Mouse (Mus musculus) limb, embryonic 14.5 days (tissue): ENCODE data around the gene Acox2. TPM values are rescaled to one million over a fixed set of nuclear protein-coding genes. Genes with fewer than 3 reads are reported as not detected.

Experiments
- ATAC-seq: fragments of 200-750 bp; cut with Nextera tagmentation; 2 replicates; pipeline ENCODE4 v1.8.0; 2017; ENCODE audit warnings: low read depth, moderate number of reproducible peaks, moderate TSS enrichment; ENCODE audit not compliant: low FRiP score
- DNase-seq: peaks from one replicate; pipeline ENCODE4 v3.0.0-alpha.2; 2015; ENCODE audit warnings: low spot score
- H3K27ac ChIP-seq: fragments of 300-500 bp; sonication (generic); replicated peaks from 2 replicates; pipeline ENCODE4 v1.5.1; 2014; ENCODE audit warnings: low read depth, mild to moderate bottlenecking, low read length, moderate library complexity, mixed read lengths
- H3K27me3 ChIP-seq: fragments of 300-500 bp; sonication (generic); 2 replicates; pipeline ENCODE4 v1.6.1; 2014; ENCODE audit warnings: low read length, mixed read lengths; ENCODE audit not compliant: control insufficient read depth, insufficient read depth
- H3K36me3 ChIP-seq: fragments of 300-500 bp; sonication (generic); 2 replicates; pipeline ENCODE4 v1.6.1; 2014; ENCODE audit warnings: mild to moderate bottlenecking, low read length, moderate library complexity, mixed read lengths; ENCODE audit not compliant: control insufficient read depth, insufficient read depth
- H3K4me1 ChIP-seq: fragments of 300-500 bp; sonication (generic); 2 replicates; pipeline ENCODE4 v1.6.1; 2014; ENCODE audit warnings: antibody characterized with exemption, low read length, mixed read lengths; ENCODE audit not compliant: control insufficient read depth, insufficient read depth
- H3K4me2 ChIP-seq: fragments of 300-500 bp; sonication (generic); replicated peaks from 2 replicates; pipeline ENCODE4 v1.6.1; 2014; ENCODE audit warnings: low read depth, mild to moderate bottlenecking, low read length, moderate library complexity; ENCODE audit not compliant: severe bottlenecking
- H3K4me3 ChIP-seq: fragments of 300-500 bp; sonication (generic); replicated peaks from 2 replicates; pipeline ENCODE4 v1.5.1; 2014; ENCODE audit warnings: low read length
- H3K9ac ChIP-seq: fragments of 300-500 bp; sonication (generic); 2 replicates; pipeline ENCODE4 v1.6.1; 2014; ENCODE audit warnings: mild to moderate bottlenecking, low read depth, low read length, moderate library complexity; ENCODE audit not compliant: severe bottlenecking
- H3K9me3 ChIP-seq: fragments of 300-500 bp; sonication (generic); 2 replicates; pipeline ENCODE4 v1.6.1; 2016; ENCODE audit warnings: low read length; ENCODE audit not compliant: control insufficient read depth
- POLR2A ChIP-seq: fragments of 200-500 bp; IDR thresholded peaks from 2 replicates; pipeline ENCODE4 v1.8.0; 2012; ENCODE audit warnings: inconsistent platforms, mild to moderate bottlenecking, moderate library complexity, borderline replicate concordance; ENCODE audit not compliant: insufficient read depth, insufficient read length; ENCODE audit errors: extremely low read depth
- WGBS: fragments of 180-500 bp; shearing (Covaris S2); extraction: QIAGEN DNeasy Blood & Tissue Kit; methylation state at CpG from one replicate; pipeline ENCODE4 v1.1.7; 2014; 5-methylcytosine and 5-hydroxymethylcytosine counted together
- polyA plus RNA-seq, 2 experiments: library from polyadenylated mRNA; depleted of rRNA in 1 of 2; stranded (reverse) in 1 of 2; unstranded in 1 of 2; fragments of >200 nt; fragmentation: Nextera tagmentation in 1 of 2; extraction: Ambion mirVana in 1 of 2; gene quantifications; 2 replicates each; pipeline versions ENCODE4 v1.2.1 to v1.2.3; 2012 to 2014

Acox2 gene
- polyA plus RNA-seq, 2 experiments: 0.41 TPM; not detected in 1

DNA sequence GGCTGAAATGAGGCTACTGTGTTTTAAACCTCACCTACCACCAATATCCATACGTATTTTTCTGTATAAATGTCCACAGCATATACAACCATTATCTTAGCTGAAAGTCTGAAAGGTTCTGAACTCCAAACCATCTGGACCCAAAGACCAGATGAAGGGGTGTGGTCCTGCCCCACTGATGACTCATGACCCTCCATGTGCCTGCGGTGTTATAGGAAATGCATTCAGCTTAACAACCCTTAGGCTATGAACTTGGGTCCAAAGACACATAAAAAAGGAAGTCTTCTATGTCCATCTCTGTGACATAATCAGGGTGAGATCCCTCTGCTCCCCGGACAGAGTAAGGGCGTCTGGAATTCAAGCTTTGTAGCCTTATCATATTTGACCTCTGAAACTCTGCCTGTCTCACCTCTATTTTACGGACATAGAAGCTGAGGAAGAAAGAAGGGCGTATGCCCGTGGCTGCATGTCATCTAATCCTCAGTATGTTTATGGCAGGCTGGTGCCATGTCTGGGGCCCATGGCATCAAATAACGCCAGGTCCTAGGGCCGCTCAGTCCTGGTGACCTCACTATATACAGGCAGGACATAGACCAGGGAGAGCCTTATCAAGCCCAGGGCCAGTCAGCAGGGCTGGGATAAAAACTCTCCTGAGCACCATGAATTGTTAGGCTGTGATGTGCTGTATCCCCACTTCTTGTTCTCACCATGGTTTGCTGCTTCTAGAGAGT lies 8.8 kb downstream of the Acox2 start:
- Histone ChIP-seq H3K27ac (no peak overlapping the region), H3K4me2 (no peak overlapping the region), H3K36me3 (no peaks in the 10 kb centered on the region), H3K4me1 (no peaks in the 10 kb centered on the region), H3K27me3 (no peaks in the 10 kb centered on the region), H3K9me3 (no peaks in the 10 kb centered on the region), H3K9ac (no peak overlapping the region), H3K4me3 (no peak overlapping the region)
- WGBS: 73% methylated on average over 9 of the region's 9 CpGs
- ATAC-seq: no peak
- no peak for DNase-seq
- TF ChIP-seq POLR2A: no peak

- Histone ChIP-seq H3K36me3 (no peaks in the 10 kb centered on the region), H3K4me1 (no peaks in the 10 kb centered on the region), H3K9ac (no peak overlapping the region), H3K27ac (no peak overlapping the region), H3K4me2 (no peak overlapping the region), H3K4me3 (no peak overlapping the region), H3K27me3 (no peaks in the 10 kb centered on the region), H3K9me3 (no peaks in the 10 kb centered on the region)
- no peak for TF ChIP-seq POLR2A
- no peak for DNase-seq
- ATAC-seq: no peak
- whole genome bisulfite sequencing: 77% methylated on average over 1 of the region's 1 CpGs
These were observed 9.9 kb downstream of the Acox2 start for GRCm38 (mm10) chr14:8249206-8249605.

GRCm38 (mm10) chr14:8246878-8247277 lies 12.3 kb downstream of the Acox2 start:
- DNase-seq (no peak), ATAC-seq (no peak)
- Histone ChIP-seq H3K36me3 (no peaks in the 10 kb centered on the region), H3K27ac (no peak overlapping the region), H3K4me2 (no peak overlapping the region), H3K4me3 (no peak overlapping the region), H3K9me3 (no peaks in the 10 kb centered on the region), H3K4me1 (no peaks in the 10 kb centered on the region), H3K27me3 (no peaks in the 10 kb centered on the region), H3K9ac (no peak overlapping the region)
- WGBS: 88% methylated on average over 8 of the region's 8 CpGs
- no peak for TF ChIP-seq POLR2A

DNA sequence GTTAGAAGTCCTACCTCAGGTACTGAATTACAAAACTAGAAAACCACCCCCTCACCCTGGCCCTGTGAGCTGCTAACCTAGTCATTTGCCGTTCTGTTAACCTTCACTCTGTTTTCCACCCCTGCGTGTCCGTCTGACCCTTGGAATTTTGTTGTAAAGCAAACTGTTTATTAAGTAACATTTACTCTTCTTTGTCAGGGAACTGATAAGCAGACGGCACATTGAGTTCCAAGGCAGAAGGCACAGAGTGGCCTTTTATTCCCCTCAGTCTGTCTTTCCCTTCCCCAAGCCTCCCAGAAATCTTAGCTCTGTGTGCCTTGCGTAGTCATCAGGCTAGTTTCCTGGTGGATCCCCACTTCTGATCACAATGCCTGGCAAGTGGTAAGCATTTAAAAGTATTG lies 14.9 kb downstream of the Acox2 start:
- no peak for TF ChIP-seq POLR2A
- ATAC-seq: no peak
- Histone ChIP-seq H3K27ac (no peak overlapping the region), H3K9ac (no peak overlapping the region), H3K36me3 (no peaks in the 10 kb centered on the region), H3K4me2 (no peak overlapping the region), H3K4me1 (no peaks in the 10 kb centered on the region), H3K9me3 (no peaks in the 10 kb centered on the region), H3K27me3 (no peaks in the 10 kb centered on the region), H3K4me3 (no peak overlapping the region)
- DNase-seq: no peak
- WGBS: 78% methylated on average over 5 of the region's 5 CpGs

DNA sequence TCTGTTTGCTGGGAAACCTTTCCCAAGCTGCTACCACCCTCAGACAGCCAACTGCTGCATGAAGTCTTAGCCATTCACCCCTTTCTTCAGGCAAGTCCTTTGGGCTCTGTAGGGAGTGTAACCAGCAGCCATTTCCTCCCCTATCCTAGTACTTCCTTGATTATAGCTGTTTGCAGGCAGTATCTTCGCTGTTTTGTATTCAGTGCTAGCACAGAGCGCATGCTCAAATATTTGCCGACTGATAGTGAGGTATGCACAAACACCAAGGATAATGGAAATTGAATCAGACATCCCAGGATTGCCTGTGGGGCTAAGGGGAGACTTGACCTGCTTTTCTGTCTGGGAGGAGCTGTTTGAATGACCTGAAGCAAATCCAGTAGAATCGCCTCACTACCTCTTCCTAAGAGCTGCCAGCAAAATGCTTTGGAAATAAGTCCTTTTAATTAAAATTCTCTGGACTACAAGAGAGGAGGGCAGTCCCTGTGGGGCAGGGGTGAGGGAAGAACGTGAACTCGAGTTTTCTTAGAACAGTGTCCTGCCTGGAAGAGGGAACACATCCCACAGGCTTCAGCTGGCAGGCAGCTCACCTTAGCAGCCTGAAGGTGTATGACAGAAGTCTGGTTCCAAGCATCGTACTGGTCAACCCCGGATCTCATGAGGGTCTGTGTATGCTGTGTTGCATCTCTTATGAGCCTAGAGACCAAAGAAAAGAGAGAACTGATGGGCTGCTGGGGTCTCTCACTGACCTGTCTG lies 15.8 kb downstream of the Acox2 start:
- TF ChIP-seq POLR2A: no peak

More for the DNA sequence above, 15.8 kb downstream of the Acox2 start:
- no peak overlapping the region for H3K27ac ChIP-seq
- H3K27me3 ChIP-seq: no peaks in the 10 kb centered on the region
- no peak overlapping the region for H3K4me2 ChIP-seq
- H3K4me3 ChIP-seq: no peak overlapping the region
- H3K9ac ChIP-seq: no peak overlapping the region
- H3K4me1 ChIP-seq: no peaks in the 10 kb centered on the region
- 78% methylated on average over 8 of the region's 8 CpGs for WGBS
- no peak for ATAC-seq
- no peak for DNase-seq
- H3K36me3 ChIP-seq: no peaks in the 10 kb centered on the region
- no peaks in the 10 kb centered on the region for H3K9me3 ChIP-seq
